Mouse (Mus musculus) kidney, adult 2 months (tissue): ENCODE results near the gene Slc39a11. TPM values are rescaled to one million over a fixed set of nuclear protein-coding genes. Genes with fewer than 3 reads are reported as not detected.

ENCODE experiments used
- DNase-seq: peaks from one replicate; pipeline ENCODE4 v3.0.0; 2021
- H3K27ac ChIP-seq: fragments of 200-500 bp; 2 replicates; pipeline ENCODE4 v1.5.1; 2012; ENCODE audit warnings: low read depth, low read length, control low read depth, inconsistent platforms; ENCODE audit not compliant: insufficient read depth
- H3K27me3 ChIP-seq: fragments of 200-500 bp; replicated peaks from 2 replicates; pipeline ENCODE4 v1.6.1; 2012; ENCODE audit warnings: mild to moderate bottlenecking, moderate library complexity, low read length, inconsistent platforms; ENCODE audit not compliant: control insufficient read depth, insufficient read depth
- H3K36me3 ChIP-seq: fragments of 200-500 bp; 2 replicates; pipeline ENCODE4 v1.6.1; 2012; ENCODE audit warnings: mild to moderate bottlenecking, moderate library complexity, low read length, inconsistent platforms; ENCODE audit not compliant: control insufficient read depth, insufficient read depth
- H3K4me1 ChIP-seq: fragments of 200-500 bp; 2 replicates; pipeline ENCODE4 v1.6.1; 2011; ENCODE audit warnings: low read length; ENCODE audit not compliant: control insufficient read depth, insufficient read depth
- H3K4me3 ChIP-seq: fragments of 200-500 bp; 2 replicates; pipeline ENCODE4 v1.5.1; 2011; ENCODE audit warnings: mild to moderate bottlenecking, low read depth, low read length, control low read depth; ENCODE audit not compliant: insufficient read depth
- CTCF ChIP-seq: fragments of 200-500 bp; conservative IDR thresholded peaks from 2 replicates; pipeline ENCODE4 v1.5.1; 2011; ENCODE audit warnings: low read depth, mild to moderate bottlenecking, control low read depth, low read length, moderate library complexity, mixed read lengths; ENCODE audit not compliant: insufficient read depth, insufficient read length
- POLR2A ChIP-seq: fragments of 200-500 bp; IDR thresholded peaks from one replicate; pipeline ENCODE4 v1.6.1; 2011; ENCODE audit warnings: low read depth, low read length, control low read depth
- WGBS: fragments of 180-500 bp; shearing (Covaris S2); methylation state at CpG from one replicate; pipeline ENCODE4 v1.1.7; 2018; 5-methylcytosine and 5-hydroxymethylcytosine counted together
- polyA plus RNA-seq: library from polyadenylated mRNA; depleted of rRNA; stranded (reverse); fragments of >200 nt; gene quantifications from 2 replicates; pipeline ENCODE4 v1.2.3, GENCODE M21; 2012

Slc39a11 gene
- polyA plus RNA-seq, 1 experiment = 24.5 TPM

DNA sequence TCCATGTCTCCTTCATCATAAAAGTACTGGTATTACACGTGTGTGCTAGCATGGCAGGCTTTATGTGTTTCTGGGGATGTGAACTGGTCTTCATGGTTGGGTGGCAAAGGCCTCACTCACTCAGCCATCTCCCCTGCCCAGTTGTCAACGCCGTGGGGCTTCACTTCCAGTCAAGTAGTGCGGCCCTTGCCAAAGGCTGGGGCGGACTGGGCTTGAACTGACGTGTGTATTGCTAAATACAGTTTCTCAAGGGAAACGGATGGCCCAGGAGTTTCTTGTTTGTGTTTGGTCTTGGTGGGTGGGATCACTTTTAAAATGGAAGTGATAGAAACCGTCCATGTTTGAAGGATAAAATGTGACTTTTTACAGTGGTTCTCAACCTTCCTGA is 112.7 kb downstream of the Slc39a11 start:
- Histone ChIP-seq H3K4me1 (no peaks in the 10 kb centered on the region; the same call in 1 of the 2 replicates), H3K4me3 (no peak overlapping the region), H3K27ac (no peak overlapping the region), H3K27me3 (no peaks in the 10 kb centered on the region), H3K36me3 (no peaks in the 10 kb centered on the region)
- DNase-seq = no peak
- 75% methylated on average over 8 of the region's 8 CpGs for WGBS
- TF ChIP-seq CTCF (no peak), POLR2A (no peak)

DNA sequence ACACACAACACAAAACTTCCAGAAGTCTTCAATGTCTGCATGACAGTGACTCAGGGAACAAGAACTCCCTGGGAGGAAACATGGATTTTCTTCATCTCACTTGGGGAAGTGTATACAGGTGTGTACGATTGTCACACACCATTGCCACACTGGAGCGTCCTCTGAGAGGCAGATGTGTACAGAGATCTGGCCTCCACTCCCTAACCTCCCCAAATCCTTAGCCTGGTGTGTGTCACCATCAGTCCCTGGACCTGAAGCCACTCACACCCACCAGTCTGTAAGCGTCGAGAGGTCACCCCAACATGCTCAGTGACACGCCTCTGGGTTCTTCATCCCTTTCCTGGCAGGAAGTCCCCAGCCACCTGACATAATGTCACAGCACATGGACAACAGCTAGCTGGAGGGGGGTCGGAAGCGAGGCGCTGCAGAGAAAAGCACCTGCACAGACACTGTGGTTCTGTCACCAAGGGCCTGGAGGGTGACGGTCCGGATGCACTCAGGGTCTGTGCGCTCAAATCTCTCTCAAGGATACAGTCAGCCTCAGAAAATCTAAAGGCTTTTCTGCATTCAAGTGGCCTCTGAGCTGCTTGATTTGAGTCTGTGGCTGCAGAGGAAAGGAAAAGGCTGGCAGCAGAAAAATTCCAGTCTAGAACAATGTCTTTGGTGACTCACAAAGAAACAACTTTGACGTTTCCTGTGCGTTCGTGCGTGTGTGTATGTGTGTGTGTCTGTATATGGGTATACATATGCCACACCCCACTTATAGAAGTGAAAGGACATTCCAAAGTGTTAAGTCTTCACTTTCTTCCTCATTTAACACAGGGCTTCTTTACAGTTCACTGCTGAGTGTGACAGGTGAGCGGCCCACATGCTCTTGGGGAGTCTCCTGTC is 113.3 kb downstream of the Slc39a11 start:
- H3K27me3 ChIP-seq = no peaks in the 10 kb centered on the region
- no peaks in the 10 kb centered on the region; the same call in 1 of the 2 replicates for H3K4me1 ChIP-seq
- no peak overlapping the region for H3K27ac ChIP-seq
- WGBS = 78% methylated on average over 16 of the region's 16 CpGs
- TF ChIP-seq POLR2A = no peak
- no peak for TF ChIP-seq CTCF
- no peak overlapping the region for H3K4me3 ChIP-seq
- DNase-seq = no peak
- H3K36me3 ChIP-seq = no peaks in the 10 kb centered on the region

DNA sequence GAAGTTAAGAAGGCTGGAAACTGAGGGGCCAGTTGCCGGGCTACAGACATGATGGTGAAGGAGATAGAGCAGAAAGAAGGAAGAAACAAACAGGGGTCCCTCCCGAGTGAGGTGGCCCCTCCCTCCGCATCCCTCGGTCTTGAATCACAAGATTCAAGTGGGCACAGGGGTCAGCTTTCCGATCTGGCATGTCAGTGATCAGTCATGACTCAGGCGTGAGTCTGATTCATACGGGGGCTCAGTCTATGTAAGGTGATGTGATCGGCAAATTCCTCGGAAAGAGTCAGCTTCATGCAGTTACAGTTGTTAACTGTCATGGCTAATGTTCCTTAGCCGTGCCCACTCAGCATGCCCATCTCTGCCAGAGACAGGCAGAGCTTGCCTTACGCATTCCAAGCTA is 115.5 kb downstream of the Slc39a11 start:
- no peaks in the 10 kb centered on the region for H3K36me3 ChIP-seq
- 65% methylated on average over 11 of the region's 11 CpGs for WGBS
- TF ChIP-seq POLR2A (no peak), CTCF (no peak)
- no peak overlapping the region for H3K4me3 ChIP-seq
- H3K4me1 ChIP-seq = peaks cover 5% of the 10 kb centered on the region; the same call in 1 of the 2 replicates
- no peak overlapping the region for H3K27ac ChIP-seq
- no peak for DNase-seq
- H3K27me3 ChIP-seq = no peaks in the 10 kb centered on the region

DNA sequence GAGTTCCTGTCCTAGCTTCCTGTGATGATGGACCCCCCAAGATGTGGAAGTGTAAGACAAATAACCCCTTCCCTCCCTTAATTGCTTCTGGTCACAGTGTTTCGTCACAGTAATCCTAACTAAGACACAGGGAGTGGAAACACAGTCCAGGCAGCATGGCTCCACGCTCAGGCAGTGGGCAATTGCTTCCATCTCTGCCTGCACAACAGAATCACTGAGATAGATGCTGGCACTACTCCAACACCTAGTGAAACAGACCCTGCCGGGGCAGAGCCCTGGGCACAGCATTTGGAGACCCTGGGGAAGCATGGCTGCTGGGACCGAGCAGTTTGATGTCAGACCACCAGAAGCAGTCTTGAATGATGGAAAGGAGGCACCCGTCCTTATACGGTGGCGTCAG is 115.9 kb downstream of the Slc39a11 start:
- TF ChIP-seq CTCF = no peak
- TF ChIP-seq POLR2A = no peak
- Histone ChIP-seq H3K27ac (no peak overlapping the region), H3K27me3 (no peaks in the 10 kb centered on the region), H3K36me3 (no peaks in the 10 kb centered on the region), H3K4me1 (peaks cover 5% of the 10 kb centered on the region; the same call in 1 of the 2 replicates), H3K4me3 (no peak overlapping the region)
- WGBS = 67% methylated on average over 7 of the region's 7 CpGs
- DNase-seq = no peak

DNA sequence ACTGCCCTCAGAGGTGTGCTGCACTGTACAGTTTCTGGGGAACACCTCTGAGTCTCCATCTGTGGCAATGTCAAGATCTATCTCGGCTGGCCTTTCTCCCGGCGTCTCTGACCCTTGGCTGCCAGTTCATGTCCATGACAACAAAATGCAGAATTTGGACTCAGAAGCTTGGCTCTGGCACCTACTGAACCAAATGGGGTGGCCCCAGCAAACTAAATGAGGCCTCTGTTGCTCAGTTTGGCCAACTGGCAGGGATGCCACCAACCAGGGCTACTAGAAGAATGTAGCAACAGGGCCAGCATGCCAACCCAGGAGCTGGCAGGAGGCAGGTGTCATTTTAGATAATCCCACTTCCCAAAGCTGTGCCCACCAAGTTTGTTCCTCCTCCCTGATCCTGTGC is 121.5 kb downstream of the Slc39a11 start:
- H3K27ac ChIP-seq = no peak overlapping the region
- H3K4me3 ChIP-seq = no peak overlapping the region
- DNase-seq = peak; percentile 62
- TF ChIP-seq POLR2A (no peak), CTCF (no peak)
- no peaks in the 10 kb centered on the region for H3K36me3 ChIP-seq
- peaks cover 5% of the 10 kb centered on the region; the same call in 1 of the 2 replicates for H3K4me1 ChIP-seq
- WGBS = 68% methylated on average over 3 of the region's 3 CpGs
- no peaks in the 10 kb centered on the region for H3K27me3 ChIP-seq

DNA sequence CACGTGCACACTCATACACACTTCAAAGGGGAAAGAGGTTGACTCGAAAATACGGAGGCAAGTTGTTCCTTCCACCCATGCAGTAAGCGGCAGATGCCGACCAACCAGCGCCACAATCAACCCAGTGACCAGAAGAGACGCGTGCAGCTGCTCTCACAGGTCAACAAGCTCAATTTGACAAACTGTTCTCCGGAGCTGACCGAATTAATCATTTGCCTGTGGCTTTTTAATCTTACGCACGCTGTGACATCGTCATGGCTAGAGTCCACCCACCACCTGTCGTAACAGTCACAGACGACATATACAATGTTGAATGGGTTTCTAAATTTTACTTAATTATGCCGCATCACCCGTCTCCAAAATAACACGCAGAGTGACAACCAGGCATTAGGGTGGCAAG is 124.1 kb downstream of the Slc39a11 start:
- H3K27ac ChIP-seq = no peak overlapping the region
- TF ChIP-seq POLR2A (no peak), CTCF (no peak)
- DNase-seq = peak; percentile 47
- H3K27me3 ChIP-seq = no peaks in the 10 kb centered on the region
- H3K4me1 ChIP-seq = no peaks in the 10 kb centered on the region
- 50% methylated on average over 18 of the region's 18 CpGs for WGBS
- H3K4me3 ChIP-seq = no peak overlapping the region
- no peaks in the 10 kb centered on the region for H3K36me3 ChIP-seq

DNA sequence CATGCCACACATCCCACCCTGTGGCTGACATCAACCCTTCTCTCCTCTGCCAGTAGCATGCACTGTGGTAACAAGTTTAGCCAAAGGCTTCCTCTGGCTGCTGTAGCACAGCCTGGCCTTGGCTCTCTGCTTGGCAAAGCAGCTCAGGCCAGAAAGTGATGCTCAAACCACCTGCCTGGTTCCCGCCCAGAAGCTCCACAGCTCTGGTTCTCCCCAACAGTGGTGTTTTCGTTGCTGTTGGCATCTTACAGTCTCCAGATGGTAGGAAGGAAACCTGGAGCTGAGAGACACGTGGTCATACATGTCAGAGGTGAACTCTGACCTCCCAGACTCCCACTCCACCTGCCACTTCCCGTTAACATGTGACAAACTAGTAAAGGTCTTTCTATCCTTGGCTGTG is 127.2 kb downstream of the Slc39a11 start:
- Histone ChIP-seq H3K27ac (no peak overlapping the region), H3K27me3 (no peaks in the 10 kb centered on the region), H3K4me3 (no peak overlapping the region), H3K4me1 (no peaks in the 10 kb centered on the region), H3K36me3 (no peaks in the 10 kb centered on the region)
- TF ChIP-seq POLR2A = no peak
- TF ChIP-seq CTCF = no peak
- no peak for DNase-seq
- WGBS = 81% methylated on average over 4 of the region's 4 CpGs
